Mouse (Mus musculus) lung, embryonic 15.5 days (tissue): ENCODE measurements around the gene 4930470P17Rik. TPM values are rescaled to one million over a fixed set of nuclear protein-coding genes. Genes with fewer than 3 reads are reported as not detected.

Experiments
- ATAC-seq: fragments of 200-750 bp; cut with Nextera tagmentation; 2 replicates; pipeline ENCODE4 v1.8.0; 2017; ENCODE audit warnings: moderate number of reproducible peaks, borderline replicate concordance; ENCODE audit not compliant: low FRiP score, low TSS enrichment; ENCODE audit errors: extremely low read depth
- H3K27ac ChIP-seq: fragments of 300-500 bp; sonication (generic); 2 replicates; pipeline ENCODE4 v1.5.1; 2015; ENCODE audit warnings: moderate library complexity, mild to moderate bottlenecking, inconsistent platforms
- H3K27me3 ChIP-seq: fragments of 300-500 bp; sonication (generic); 2 replicates; pipeline ENCODE4 v1.6.1; 2015; ENCODE audit warnings: inconsistent platforms
- H3K36me3 ChIP-seq: fragments of 300-500 bp; sonication (generic); 2 replicates; pipeline ENCODE4 v1.6.1; 2015; ENCODE audit warnings: inconsistent platforms
- H3K4me1 ChIP-seq: fragments of 300-500 bp; sonication (generic); 2 replicates; pipeline ENCODE4 v1.6.1; 2015; ENCODE audit warnings: inconsistent platforms
- H3K4me2 ChIP-seq: fragments of 300-500 bp; sonication (generic); 2 replicates; pipeline ENCODE4 v1.6.1; 2015; ENCODE audit warnings: inconsistent platforms, mild to moderate bottlenecking, moderate library complexity
- H3K4me3 ChIP-seq: fragments of 300-500 bp; sonication (generic); 2 replicates; pipeline ENCODE4 v1.5.1; 2015; ENCODE audit warnings: mild to moderate bottlenecking, inconsistent platforms
- H3K9ac ChIP-seq: fragments of 300-500 bp; sonication (generic); 2 replicates; pipeline ENCODE4 v1.6.1; 2015; ENCODE audit warnings: inconsistent platforms
- H3K9me3 ChIP-seq: fragments of 300-500 bp; sonication (generic); 2 replicates; pipeline ENCODE4 v1.6.1; 2016; ENCODE audit warnings: inconsistent platforms
- WGBS: fragments of 180-500 bp; shearing (Covaris S2); methylation state at CpG from one replicate; pipeline ENCODE4 v1.1.7; 2015; 5-methylcytosine and 5-hydroxymethylcytosine counted together
- polyA plus RNA-seq: library from polyadenylated mRNA; unstranded; fragments of >200 nt; fragmentation: Nextera tagmentation; extraction: Ambion mirVana; gene quantifications from 2 replicates; pipeline ENCODE4 v1.2.1, GENCODE M21; 2015

Gene 4930470P17Rik
- polyA plus RNA-seq, 1 experiment from 2014 or later = not detected

DNA sequence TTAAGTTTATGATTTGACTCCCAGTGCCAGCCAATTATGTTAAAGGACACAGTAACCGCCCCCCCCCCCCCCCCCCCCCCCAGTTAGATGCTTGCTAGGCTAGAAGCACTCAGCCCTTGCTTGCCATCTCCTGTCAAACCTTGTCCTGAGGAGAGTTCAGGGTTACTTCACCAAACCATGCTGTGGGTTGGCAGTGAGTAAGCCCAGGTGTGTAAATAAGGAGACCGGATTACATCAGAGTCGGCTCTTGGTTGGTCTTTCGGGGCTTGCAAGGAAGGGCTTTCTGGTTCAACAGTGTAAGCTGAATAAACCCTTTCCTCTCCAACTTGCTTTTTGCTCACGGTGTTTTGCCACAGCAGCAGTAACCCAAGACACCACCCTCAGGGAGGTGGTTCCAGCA, 58.2 kb downstream of the 4930470P17Rik start:
- H3K9me3 ChIP-seq = no peaks in the 10 kb centered on the region
- WGBS = 53% methylated on average over 5 of the region's 5 CpGs
- ATAC-seq = no peak

DNA sequence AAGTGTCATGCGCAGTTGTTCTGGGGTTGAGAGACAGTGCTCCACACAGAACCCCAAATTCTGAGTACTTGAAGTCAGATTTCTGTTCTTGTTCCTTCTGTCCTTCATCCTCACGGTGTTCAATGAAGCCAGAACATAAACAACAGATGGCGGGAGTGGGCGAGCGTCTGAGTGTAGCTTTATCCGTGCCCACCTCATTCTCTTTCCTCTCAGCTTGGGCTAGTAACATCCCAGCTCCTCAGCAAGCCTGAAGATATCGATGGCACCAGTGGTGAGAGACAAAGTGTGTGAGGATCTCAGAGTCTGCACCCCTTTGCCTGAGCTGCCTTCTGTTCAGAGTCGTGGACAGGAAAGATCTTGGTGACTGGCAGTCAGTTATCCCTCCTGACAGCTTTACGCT, 62.6 kb downstream of the 4930470P17Rik start:
- Histone ChIP-seq H3K9ac (no peak overlapping the region), H3K27me3 (no peaks in the 10 kb centered on the region), H3K4me3 (no peak overlapping the region), H3K4me2 (no peak overlapping the region), H3K4me1 (no peaks in the 10 kb centered on the region), H3K27ac (no peak overlapping the region), H3K9me3 (no peaks in the 10 kb centered on the region), H3K36me3 (no peaks in the 10 kb centered on the region)
- WGBS = 75% methylated on average over 9 of the region's 9 CpGs
- no peak for ATAC-seq

More for the DNA sequence above, 58.2 kb downstream of the 4930470P17Rik start:
- H3K4me3 ChIP-seq = no peak overlapping the region
- H3K27ac ChIP-seq = no peak overlapping the region
- no peaks in the 10 kb centered on the region for H3K36me3 ChIP-seq
- H3K27me3 ChIP-seq = no peaks in the 10 kb centered on the region
- H3K4me2 ChIP-seq = no peak overlapping the region
- H3K9ac ChIP-seq = no peak overlapping the region
- H3K4me1 ChIP-seq = 0 out of 2 replicates have a peak, but pooled peaks cover 7% of the 10 kb centered on the region

DNA sequence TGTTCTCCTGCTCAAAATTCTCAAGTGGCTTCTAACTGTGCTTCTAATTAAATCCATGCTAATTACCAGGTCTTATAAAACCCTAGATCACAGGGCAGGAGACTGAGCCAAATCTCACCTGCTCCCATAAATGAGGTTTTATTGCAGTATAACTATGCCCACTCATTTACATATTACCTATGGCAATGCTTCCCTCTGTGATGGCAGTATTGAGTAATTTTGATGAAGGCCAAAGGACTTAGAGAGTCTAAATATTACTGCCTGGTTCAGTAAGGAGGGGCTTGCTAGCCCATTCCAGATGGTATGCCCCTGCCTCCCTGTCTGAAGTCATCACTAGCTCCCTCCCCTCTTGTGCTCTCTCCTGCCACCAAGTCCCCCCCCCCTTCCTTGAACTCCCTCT, 66.0 kb downstream of the 4930470P17Rik start:
- no peak overlapping the region for H3K4me3 ChIP-seq
- no peaks in the 10 kb centered on the region for H3K4me1 ChIP-seq
- H3K4me2 ChIP-seq = no peak overlapping the region
- ATAC-seq = no peak
- H3K27ac ChIP-seq = no peak overlapping the region
- no peak overlapping the region for H3K9ac ChIP-seq
- no peaks in the 10 kb centered on the region for H3K9me3 ChIP-seq
- H3K36me3 ChIP-seq = no peaks in the 10 kb centered on the region
- H3K27me3 ChIP-seq = no peaks in the 10 kb centered on the region

DNA sequence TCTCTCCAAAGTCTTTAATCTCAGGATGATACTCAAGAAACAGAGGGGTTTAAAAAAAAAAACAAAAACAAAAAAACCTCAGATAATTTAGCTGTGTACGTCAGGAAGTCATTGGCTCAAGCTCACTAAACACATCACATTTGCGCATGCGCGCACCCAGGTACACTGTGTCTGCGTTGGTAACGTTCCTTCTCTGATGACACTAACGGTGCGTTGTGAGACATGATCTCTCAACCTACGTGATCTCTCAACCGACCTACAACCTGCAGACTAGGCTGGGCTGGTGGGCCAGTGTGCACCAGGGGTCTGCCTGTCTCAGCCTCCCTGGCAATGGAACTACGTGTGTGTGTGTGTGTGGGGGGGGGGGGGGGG, 67.0 kb downstream of the 4930470P17Rik start:
- Histone ChIP-seq H3K9me3 (no peaks in the 10 kb centered on the region), H3K4me3 (no peak overlapping the region), H3K9ac (no peak overlapping the region), H3K36me3 (no peaks in the 10 kb centered on the region), H3K27ac (no peak overlapping the region), H3K4me2 (no peak overlapping the region), H3K4me1 (no peaks in the 10 kb centered on the region), H3K27me3 (no peaks in the 10 kb centered on the region)
- WGBS = 91% methylated on average over 10 of the region's 11 CpGs
- no peak for ATAC-seq

DNA sequence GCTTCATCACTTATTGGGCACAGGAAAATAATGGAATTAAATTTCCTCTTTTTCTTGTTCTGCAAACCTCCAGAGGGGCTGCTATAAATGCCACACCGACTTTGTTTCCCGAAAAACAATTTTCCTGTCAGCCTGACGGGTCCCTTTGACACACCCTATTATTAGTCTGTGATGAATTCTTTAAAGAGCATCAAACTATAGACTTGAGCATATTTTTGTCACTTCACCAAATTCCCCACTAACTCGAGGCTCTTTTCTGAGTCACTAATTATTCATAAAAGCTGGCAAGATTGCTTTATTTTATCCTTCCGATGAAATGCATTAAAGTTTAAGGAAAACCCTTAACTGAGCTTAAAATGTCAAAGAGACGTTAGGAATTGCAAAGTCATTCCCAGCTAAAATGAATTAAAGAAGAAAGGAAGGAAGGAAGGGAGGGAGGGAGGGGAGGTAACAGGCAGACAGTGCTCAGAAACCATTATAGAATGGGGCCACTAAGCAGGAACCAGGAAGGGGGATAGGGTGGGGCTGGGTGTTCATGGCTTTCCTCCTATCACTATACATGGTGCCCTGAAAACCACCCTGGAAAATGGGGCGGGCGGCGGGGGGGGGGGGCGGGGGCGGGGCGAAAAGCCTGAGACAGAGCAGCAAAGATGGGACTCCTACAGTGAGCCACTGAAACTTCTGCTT, 67.6 kb downstream of the 4930470P17Rik start:
- no peaks in the 10 kb centered on the region for H3K4me1 ChIP-seq
- H3K36me3 ChIP-seq = no peaks in the 10 kb centered on the region
- no peak overlapping the region for H3K27ac ChIP-seq
- no peaks in the 10 kb centered on the region for H3K9me3 ChIP-seq
- ATAC-seq = no peak
- H3K4me3 ChIP-seq = no peak overlapping the region
- WGBS = 47% methylated on average over 12 of the region's 12 CpGs
- no peaks in the 10 kb centered on the region for H3K27me3 ChIP-seq
- H3K4me2 ChIP-seq = no peak overlapping the region
- no peak overlapping the region for H3K9ac ChIP-seq

DNA sequence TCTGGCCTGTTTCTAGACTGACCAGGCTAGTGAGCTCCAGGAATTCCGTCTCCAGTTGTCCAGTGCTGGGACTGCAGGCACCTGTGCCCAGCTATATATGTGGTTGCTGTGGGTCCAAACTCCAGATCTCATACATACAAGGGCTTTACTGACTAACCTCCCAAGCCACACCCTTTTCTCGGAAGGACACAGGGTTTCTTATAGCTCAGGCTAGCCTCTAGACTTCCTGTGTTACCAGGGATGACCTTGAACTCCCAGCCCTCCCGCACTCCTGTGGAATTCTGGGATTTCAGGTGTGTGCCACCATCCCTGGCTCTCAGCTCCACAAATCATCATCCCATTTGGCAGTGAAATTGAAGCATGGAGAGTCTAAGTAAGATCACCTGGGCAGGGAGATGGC, 71.6 kb downstream of the 4930470P17Rik start:
- Histone ChIP-seq H3K36me3 (no peaks in the 10 kb centered on the region), H3K27me3 (no peaks in the 10 kb centered on the region), H3K27ac (no peak overlapping the region), H3K9me3 (no peaks in the 10 kb centered on the region), H3K4me1 (no peaks in the 10 kb centered on the region), H3K4me2 (no peak overlapping the region), H3K4me3 (no peak overlapping the region), H3K9ac (no peak overlapping the region)
- ATAC-seq = no peak
- 85% methylated on average over 3 of the region's 3 CpGs for WGBS

DNA sequence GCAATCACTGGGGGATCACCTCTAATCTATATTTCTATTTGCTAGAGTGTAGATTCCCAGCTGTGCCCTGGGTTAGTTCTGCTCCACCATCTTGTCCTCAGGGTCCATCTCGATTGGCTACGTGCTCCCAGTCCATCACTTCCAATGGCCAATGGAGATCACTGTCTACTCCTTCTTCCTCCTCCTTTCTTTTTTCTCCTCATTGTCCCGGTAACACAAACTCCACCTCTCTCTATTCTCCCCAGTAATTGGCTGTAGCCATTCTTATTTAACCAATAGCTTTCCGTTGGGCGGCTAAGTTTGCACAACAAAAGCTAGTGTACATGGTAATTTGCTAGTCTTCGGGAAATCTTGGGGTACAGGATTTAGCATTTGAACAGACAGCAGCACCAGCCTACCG, 72.1 kb downstream of the 4930470P17Rik start:
- H3K4me1 ChIP-seq = no peaks in the 10 kb centered on the region
- H3K27ac ChIP-seq = no peak overlapping the region
- WGBS = 91% methylated on average over 7 of the region's 7 CpGs
- H3K9ac ChIP-seq = no peak overlapping the region
- H3K9me3 ChIP-seq = no peaks in the 10 kb centered on the region
- H3K27me3 ChIP-seq = no peaks in the 10 kb centered on the region
- no peaks in the 10 kb centered on the region for H3K36me3 ChIP-seq
- ATAC-seq = no peak
- H3K4me2 ChIP-seq = no peak overlapping the region
- H3K4me3 ChIP-seq = no peak overlapping the region

Other genes starting within 250 kb of the 4930470P17Rik start
- 1.9 and 2.6 TPM in 2 replicates for gene Bcas1, start 174.2 kb downstream of the 4930470P17Rik start, polyA plus RNA-seq
- gene Pfdn4, start 105.6 kb downstream of the 4930470P17Rik start, polyA plus RNA-seq = 69.3 and 70.6 TPM in 2 replicates
- gene Cyp24a1, start 104.9 kb downstream of the 4930470P17Rik start, polyA plus RNA-seq = not detected in 2 replicates
- gene Dok5, start 129.8 kb upstream of the 4930470P17Rik start, polyA plus RNA-seq = 1.4 and 2.0 TPM in 2 replicates